Mouse (Mus musculus): ENCODE measurements around the gene Ccdc51.

Ccdc51 gene

GRCm38 (mm10) chr9:109097291-109097690 is 15.0 kb downstream of the Ccdc51 start:
- DNase-seq (ENCODE audit: low read depth) = no peak

GRCm38 (mm10) chr9:109097831-109098230 is 15.5 kb downstream of the Ccdc51 start:
- peak; percentile 14 for DNase-seq (ENCODE audit: low read depth)

DNA sequence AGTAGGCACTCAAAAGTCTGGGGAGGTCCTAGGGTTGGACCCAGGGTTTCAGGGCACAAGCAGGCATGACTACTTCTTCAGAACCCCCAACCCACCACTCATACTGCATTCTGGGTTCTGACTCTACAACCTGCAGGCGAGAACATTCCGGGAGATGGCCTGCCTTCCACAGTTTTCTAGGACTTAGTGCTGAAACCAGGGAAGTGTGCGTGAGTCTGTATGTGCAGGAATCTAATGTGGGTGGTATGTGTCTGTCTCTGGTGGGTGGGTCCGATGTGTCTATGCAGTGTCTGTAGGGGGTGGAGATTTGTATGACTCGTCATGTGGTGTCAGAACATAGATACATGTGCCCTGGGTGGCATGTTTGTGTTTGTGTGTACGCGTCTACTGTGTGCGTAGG is 16.1 kb downstream of the Ccdc51 start:
- no peak for DNase-seq (ENCODE audit: low read depth)

DNA sequence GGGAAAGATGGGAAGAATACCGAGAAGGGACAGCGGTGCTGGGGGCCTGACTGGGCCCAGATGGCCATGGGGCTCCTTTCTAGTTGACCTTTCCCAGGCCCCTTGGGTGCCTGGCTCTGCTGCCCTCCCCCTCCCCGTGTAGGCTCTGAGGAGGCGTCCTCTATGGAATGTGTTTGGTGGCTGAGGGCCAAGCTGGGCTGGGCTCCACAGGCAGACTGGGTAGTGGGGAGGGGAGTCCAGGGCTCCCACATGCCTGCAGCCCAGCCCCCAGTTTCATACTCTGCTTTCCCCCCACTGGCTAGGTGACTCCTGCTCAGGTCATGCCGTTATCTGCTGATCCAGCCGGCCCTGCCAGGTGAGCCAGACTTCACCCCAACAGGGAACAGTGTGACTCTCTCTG is 16.7 kb downstream of the Ccdc51 start:
- peak; percentile 42 for DNase-seq (ENCODE audit: low read depth)

- no peak for DNase-seq (ENCODE audit: low read depth)
Observed at GRCm38 (mm10) chr9:109100307-109100928, 18.1 kb downstream of the Ccdc51 start.

- DNase-seq (ENCODE audit: low read depth) = no peak
Observed at GRCm38 (mm10) chr9:109101933-109102445, 19.7 kb downstream of the Ccdc51 start.

- no peak for DNase-seq (ENCODE audit: low read depth)
Observed at GRCm38 (mm10) chr9:109102541-109102940, 20.2 kb downstream of the Ccdc51 start.

- peak; percentile 15 for DNase-seq (ENCODE audit: low read depth)
Observed at GRCm38 (mm10) chr9:109103250-109103649, 21.0 kb downstream of the Ccdc51 start.

DNA sequence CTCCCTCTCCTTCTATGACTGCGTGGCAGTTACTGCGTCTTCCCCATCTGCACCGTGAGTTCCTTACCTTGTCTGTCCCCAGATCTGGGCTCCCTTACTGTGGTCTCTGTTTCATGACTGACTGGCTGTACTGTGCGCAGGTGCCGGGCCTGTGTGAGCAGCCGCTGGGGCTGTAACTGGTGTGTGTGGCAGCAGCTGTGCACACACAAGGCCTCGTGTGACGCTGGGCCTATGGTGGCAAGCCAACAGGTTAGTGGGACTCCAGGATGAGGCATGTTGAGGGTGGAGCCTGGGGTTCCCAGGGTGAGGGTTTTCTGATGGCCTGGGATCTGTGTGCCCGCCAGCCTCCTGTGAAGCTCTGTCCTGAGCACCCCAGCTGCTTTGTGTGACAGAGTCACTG is 21.8 kb downstream of the Ccdc51 start:
- no peak for DNase-seq (ENCODE audit: low read depth)

DNA sequence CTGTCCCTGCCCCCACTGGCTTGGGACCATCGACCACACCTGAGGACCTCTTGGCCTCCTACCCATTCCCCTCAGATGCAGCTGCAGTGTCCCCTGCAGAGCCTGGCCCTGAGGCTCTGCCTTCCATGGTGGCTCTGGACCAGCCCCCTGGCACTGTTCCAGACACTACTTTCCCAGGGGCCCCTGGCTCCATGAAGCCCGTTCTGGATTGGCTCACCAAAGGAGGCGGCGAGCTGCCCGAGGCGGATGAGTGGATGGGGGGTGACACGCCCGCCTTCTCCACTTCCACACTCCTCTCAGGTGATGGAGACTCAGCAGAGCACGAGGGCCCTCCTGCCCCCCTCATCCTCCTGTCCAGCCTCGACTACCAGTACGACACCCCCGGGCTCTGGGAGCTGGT is 22.7 kb downstream of the Ccdc51 start:
- DNase-seq (ENCODE audit: low read depth) = no peak

GRCm38 (mm10) chr9:109105648-109106047 is 23.4 kb downstream of the Ccdc51 start:
- no peak for DNase-seq (ENCODE audit: low read depth)

DNA sequence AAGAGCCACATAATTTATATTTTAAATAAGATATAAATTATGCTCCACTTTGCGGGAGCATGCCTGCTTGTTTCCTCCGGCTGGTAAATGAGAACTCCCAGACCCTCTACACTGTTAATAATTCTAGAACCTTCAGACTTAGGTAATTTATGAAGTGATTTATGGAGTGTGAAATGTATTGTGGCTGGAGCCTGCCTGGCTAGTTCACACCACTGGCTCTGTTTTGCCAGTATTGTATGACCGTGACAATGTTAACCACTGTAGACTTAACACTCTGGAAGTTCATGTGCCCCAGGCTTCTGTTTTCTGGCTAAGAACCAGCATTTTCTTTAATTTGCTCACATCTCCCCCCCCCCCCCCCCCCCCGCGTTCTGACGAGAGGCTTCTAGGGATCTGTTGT is 25.0 kb downstream of the Ccdc51 start:
- DNase-seq (ENCODE audit: low read depth) = no peak

DNA sequence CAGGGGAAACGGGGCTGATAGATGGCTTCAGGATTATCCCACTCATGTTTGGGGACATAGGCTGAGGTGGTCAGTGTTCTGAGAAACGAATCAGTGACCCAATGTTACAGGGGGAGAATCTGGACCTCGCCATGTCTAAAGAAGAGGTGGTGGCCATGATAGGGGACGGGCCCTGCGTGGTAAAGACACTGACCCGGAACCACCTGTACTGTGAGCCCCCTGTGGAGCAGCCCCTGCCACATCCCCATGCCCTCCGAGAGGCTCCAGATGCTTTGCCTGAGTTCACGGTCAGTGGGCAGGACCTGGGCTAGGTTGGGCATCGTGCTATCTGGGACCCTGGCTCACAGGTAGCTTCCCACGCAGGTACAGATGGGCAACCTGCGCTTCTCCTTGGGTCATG is 27.9 kb downstream of the Ccdc51 start:
- DNase-seq (ENCODE audit: low read depth) = no peak

GRCm38 (mm10) chr9:109111101-109111500 is 28.8 kb downstream of the Ccdc51 start:
- DNase-seq (ENCODE audit: low read depth) = no peak

DNA sequence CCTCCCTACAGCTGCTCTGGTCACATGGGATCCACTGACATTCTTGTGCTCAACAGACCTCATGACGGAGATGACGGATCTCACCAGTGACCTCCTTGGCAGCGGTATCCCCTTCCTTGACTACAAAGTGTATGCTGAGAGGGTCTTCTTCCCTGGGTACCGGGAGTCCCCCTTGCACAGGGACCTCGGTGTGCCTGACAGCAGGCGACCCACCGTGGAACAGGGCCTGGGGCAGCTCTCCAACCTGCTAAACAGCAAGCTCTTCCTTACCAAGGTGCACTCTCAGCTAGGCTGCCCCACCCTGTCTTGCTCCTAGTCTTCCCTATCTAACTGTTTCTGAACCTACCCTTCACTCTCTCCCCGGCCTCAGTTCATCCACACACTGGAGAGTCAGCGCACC is 29.3 kb downstream of the Ccdc51 start:
- DNase-seq (ENCODE audit: low read depth) = no peak

GRCm38 (mm10) chr9:109113331-109113730 is 31.0 kb downstream of the Ccdc51 start:
- DNase-seq (ENCODE audit: low read depth) = no peak

GRCm38 (mm10) chr9:109114276-109114675 is 32.0 kb downstream of the Ccdc51 start:
- DNase-seq (ENCODE audit: low read depth) = no peak

GRCm38 (mm10) chr9:109114871-109115270 is 32.6 kb downstream of the Ccdc51 start:
- DNase-seq (ENCODE audit: low read depth) = no peak

- DNase-seq (ENCODE audit: low read depth) = no peak
Observed at GRCm38 (mm10) chr9:109116205-109116604, 33.9 kb downstream of the Ccdc51 start.

DNA sequence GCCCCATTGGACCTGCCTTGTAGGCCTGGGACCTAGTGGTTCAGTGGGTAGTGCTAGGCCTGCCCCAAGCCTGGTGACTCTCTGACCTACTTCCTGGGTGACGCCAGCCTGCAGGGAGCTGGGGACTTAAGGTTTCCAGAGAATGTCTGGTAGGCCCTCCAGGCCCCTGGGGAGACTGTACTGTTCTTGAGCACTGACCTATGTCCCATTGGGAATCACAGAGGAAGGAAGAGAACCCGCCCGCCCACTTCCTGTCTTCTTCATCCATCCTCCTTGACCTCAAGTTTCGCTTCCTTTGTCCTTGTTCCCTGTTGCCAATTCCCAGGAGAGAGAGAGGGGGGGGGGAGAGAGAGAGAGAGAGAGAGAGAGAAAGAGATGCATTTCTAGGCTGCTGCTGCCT is 35.8 kb downstream of the Ccdc51 start:
- DNase-seq (ENCODE audit: low read depth) = no peak

- DNase-seq (ENCODE audit: low read depth) = no peak
Observed at GRCm38 (mm10) chr9:109119571-109119970, 37.3 kb downstream of the Ccdc51 start.

- no peak for DNase-seq (ENCODE audit: low read depth)
Observed at GRCm38 (mm10) chr9:109120956-109121355, 38.7 kb downstream of the Ccdc51 start.

- peak; percentile 71 for DNase-seq (ENCODE audit: low read depth)
Observed at GRCm38 (mm10) chr9:109122553-109123085, 40.3 kb downstream of the Ccdc51 start.

GRCm38 (mm10) chr9:109123266-109123665 is 41.0 kb downstream of the Ccdc51 start:
- DNase-seq (ENCODE audit: low read depth) = peak; percentile 20
